Comparison of ENCODE assay signal across 24 mouse cellular contexts in genomic region chr11:79059062-79059461, GRCm38 (mm10).
DNase-seq lines count a peak whose midpoint lies in the region; ATAC-seq lines count a peak whose summit lies in the region.
"Had no signal": no experiment of that assay in that cellular context is flagged by ENCODE, and none has a peak within 500 bp of the region (broad histone marks: within the 10 kb centered on the region; RNA-seq: fewer than 3 reads in every experiment).

No protein-coding gene starts in this region.

- H3K9ac ChIP-seq in heart, embryonic 11.5 days (ENCODE audit: low read depth, low read length) = no peak overlapping the region
- H3K9ac ChIP-seq in heart, embryonic 16.5 days (ENCODE audit: low read length) = peak overlapping the region; percentile 63
- H3K9ac ChIP-seq: embryonic facial prominence, embryonic 13.5 days; kidney, embryonic 15.5 days; limb, embryonic 12.5 days; liver, embryonic 14.5 days; lung, embryonic 15.5 days; midbrain, embryonic 12.5 days; neural tube, embryonic 13.5 days; stomach, embryonic 15.5 days had no signal

- H3K4me1 ChIP-seq in heart, embryonic 11.5 days (ENCODE audit: control insufficient read depth, insufficient read depth, low read length) = peaks cover 70% of the 10 kb centered on the region
- peaks cover 71% of the 10 kb centered on the region for H3K4me1 ChIP-seq in heart, embryonic 16.5 days (ENCODE audit: control insufficient read depth, insufficient read depth, low read length)
- peaks cover 100% of the 10 kb centered on the region for H3K4me1 ChIP-seq in megakaryocyte, embryonic 14.5 days

- no peaks in the 10 kb centered on the region for H3K9me3 ChIP-seq in heart, embryonic 11.5 days (replicated peaks; ENCODE audit: control insufficient read depth, low read length)
- H3K9me3 ChIP-seq in heart, embryonic 16.5 days (replicated peaks; ENCODE audit: control insufficient read depth, low read length) = no peaks in the 10 kb centered on the region
- no peaks in the 10 kb centered on the region for H3K9me3 ChIP-seq in megakaryocyte, embryonic 14.5 days
- H3K9me3 ChIP-seq: embryonic facial prominence, embryonic 13.5 days; forebrain, embryonic 10.5 days; hindbrain, embryonic 10.5 days; kidney, embryonic 15.5 days; limb, embryonic 12.5 days; lung, embryonic 15.5 days; midbrain, embryonic 12.5 days; neural tube, embryonic 13.5 days; stomach, embryonic 15.5 days had no signal

- DNase-seq in heart, adult 11 months = no peak
- no peak for DNase-seq in heart, postnatal 36 days
- no peak for DNase-seq in spleen, adult 18-20 months
- DNase-seq: adrenal gland, postnatal 25 days; cerebellum, adult 18-20 months; kidney, adult 18-20 months; kidney, postnatal 25 days had no signal

- H3K4me2 ChIP-seq in heart, embryonic 11.5 days = no peak overlapping the region
- H3K4me2 ChIP-seq in heart, embryonic 16.5 days (ENCODE audit: low read depth, low read length) = peak overlapping the region; percentile 55
- H3K4me2 ChIP-seq: embryonic facial prominence, embryonic 13.5 days; kidney, embryonic 15.5 days; limb, embryonic 12.5 days; lung, embryonic 15.5 days; midbrain, embryonic 12.5 days; neural tube, embryonic 13.5 days; stomach, embryonic 15.5 days had no signal

- H3K36me3 ChIP-seq in heart, embryonic 11.5 days (ENCODE audit: control insufficient read depth, insufficient read depth, low read length) = no peaks in the 10 kb centered on the region
- no peaks in the 10 kb centered on the region for H3K36me3 ChIP-seq in heart, embryonic 16.5 days (ENCODE audit: control insufficient read depth, insufficient read depth)
- peaks cover 89% of the 10 kb centered on the region for H3K36me3 ChIP-seq in megakaryocyte, embryonic 14.5 days (replicated peaks; ENCODE audit: low read length)
- H3K36me3 ChIP-seq: embryonic facial prominence, embryonic 13.5 days; forebrain, embryonic 10.5 days; hindbrain, embryonic 10.5 days; kidney, embryonic 15.5 days; limb, embryonic 12.5 days; lung, embryonic 15.5 days; midbrain, embryonic 12.5 days; neural tube, embryonic 13.5 days; stomach, embryonic 15.5 days had no signal

- 58% methylated on average over 4 of the region's 4 CpGs for WGBS in heart, embryonic 11.5 days (ENCODE audit: insufficient replicate concordance)
- WGBS in heart, embryonic 16.5 days = 51% methylated on average over 4 of the region's 4 CpGs

- H3K27me3 ChIP-seq in heart, embryonic 11.5 days (ENCODE audit: control insufficient read depth, insufficient read depth, low read length) = no peaks in the 10 kb centered on the region
- H3K27me3 ChIP-seq in heart, embryonic 16.5 days (ENCODE audit: control insufficient read depth, insufficient read depth, low read length) = no peaks in the 10 kb centered on the region
- no peaks in the 10 kb centered on the region for H3K27me3 ChIP-seq in megakaryocyte, embryonic 14.5 days (replicated peaks)
- H3K27me3 ChIP-seq: embryonic facial prominence, embryonic 13.5 days; kidney, embryonic 15.5 days; limb, embryonic 12.5 days; lung, embryonic 15.5 days; midbrain, embryonic 12.5 days; neural tube, embryonic 13.5 days; stomach, embryonic 15.5 days had no signal

- H3K27ac ChIP-seq in heart, embryonic 11.5 days (ENCODE audit: low read depth, low read length) = peak overlapping the region; percentile 89
- peak overlapping the region; percentile 86 for H3K27ac ChIP-seq in heart, embryonic 16.5 days (ENCODE audit: low read length)
- H3K27ac ChIP-seq: embryonic facial prominence, embryonic 13.5 days; kidney, embryonic 15.5 days; left cerebral cortex, adult 2 months; limb, embryonic 12.5 days; lung, embryonic 15.5 days; midbrain, embryonic 12.5 days; neural tube, embryonic 13.5 days; stomach, embryonic 15.5 days had no signal

- ATAC-seq in heart, embryonic 11.5 days (replicated peaks; ENCODE audit: insufficient number of reproducible peaks, low FRiP score, low TSS enrichment) = no peak
- ATAC-seq in heart, embryonic 16.5 days (replicated peaks; ENCODE audit: extremely low read depth, insufficient read depth, low FRiP score) = no peak
- ATAC-seq in megakaryocyte, adult 5-6 weeks (ENCODE audit: poor library complexity, severe bottlenecking) = no peak
- ATAC-seq: forebrain, embryonic 16.5 days; hindbrain, embryonic 16.5 days had no signal

- H3K4me3 ChIP-seq in heart, embryonic 11.5 days (ENCODE audit: low read depth, low read length) = no peak overlapping the region
- no peak overlapping the region for H3K4me3 ChIP-seq in heart, embryonic 16.5 days (ENCODE audit: low read length)
- peak overlapping the region; percentile 82 for H3K4me3 ChIP-seq in megakaryocyte, embryonic 14.5 days (replicated peaks)
- H3K4me3 ChIP-seq: embryonic facial prominence, embryonic 13.5 days; forebrain, embryonic 10.5 days; hindbrain, embryonic 10.5 days; kidney, embryonic 15.5 days; left cerebral cortex, adult 2 months; limb, embryonic 12.5 days; lung, embryonic 15.5 days; midbrain, embryonic 12.5 days; neural tube, embryonic 13.5 days; stomach, embryonic 15.5 days had no signal

- intact Hi-C loops in heart, postnatal 36 days (cut with DNase I) = no loop called here
